Mouse (Mus musculus) T-helper 17 cell (primary cell): ENCODE measurements around the gene Tox3.

Source experiments
- in situ Hi-C, 2 experiments: fragments of 300-600 bp; cut with MboI, MseI; formaldehyde crosslinking; loops; 1 replicate in 1 of 2; 2 replicates in 1 of 2; pipeline ENCODE4 v1.15.1; 2025; ENCODE audit warnings: high pct_unique_total_duplicates in 2 of 2

The Tox3 gene

DNA sequence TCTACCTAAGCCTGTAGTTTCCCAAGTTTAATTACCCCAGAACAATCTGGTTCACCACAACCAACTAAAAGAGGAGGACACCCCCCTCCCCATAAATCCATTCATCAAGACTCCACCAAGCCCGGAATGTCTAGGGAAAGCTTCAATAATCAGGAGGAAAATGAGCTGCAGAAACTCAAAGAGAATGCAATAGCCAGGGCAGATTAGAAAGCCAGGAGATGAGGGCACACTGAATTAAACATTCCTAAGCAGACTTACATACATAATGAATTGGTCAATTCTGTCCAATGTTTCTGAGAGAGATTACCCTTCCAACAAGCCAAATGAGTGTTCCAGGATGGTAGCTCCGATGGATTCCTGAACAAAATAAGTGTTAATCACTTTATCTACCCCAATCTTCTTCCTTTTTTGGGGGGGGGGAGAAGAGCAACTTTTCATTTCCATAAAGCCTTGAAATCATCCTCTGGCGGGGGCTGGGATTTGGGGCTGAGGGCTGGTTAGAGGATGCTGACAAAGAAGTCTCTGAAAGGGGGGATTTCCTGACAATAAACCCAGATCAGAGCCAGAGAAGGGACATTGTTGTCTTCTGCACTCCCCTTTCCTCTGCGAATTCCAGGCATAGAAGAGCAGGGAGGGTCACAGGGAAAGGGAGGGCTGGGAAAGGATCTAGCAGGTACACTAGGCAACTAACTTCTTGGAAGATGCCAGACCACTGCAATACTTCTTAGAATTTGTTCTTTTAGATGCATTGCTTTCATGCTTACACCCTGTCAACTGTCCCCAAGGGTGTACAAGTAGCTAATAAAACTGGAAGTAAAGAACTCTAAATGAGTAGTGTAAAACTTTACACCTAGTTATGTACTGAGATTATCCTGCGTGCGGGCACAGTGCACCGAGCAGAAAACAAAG, 17.5 kb downstream of the Tox3 start:
- in situ Hi-C loops, result no loop called here

DNA sequence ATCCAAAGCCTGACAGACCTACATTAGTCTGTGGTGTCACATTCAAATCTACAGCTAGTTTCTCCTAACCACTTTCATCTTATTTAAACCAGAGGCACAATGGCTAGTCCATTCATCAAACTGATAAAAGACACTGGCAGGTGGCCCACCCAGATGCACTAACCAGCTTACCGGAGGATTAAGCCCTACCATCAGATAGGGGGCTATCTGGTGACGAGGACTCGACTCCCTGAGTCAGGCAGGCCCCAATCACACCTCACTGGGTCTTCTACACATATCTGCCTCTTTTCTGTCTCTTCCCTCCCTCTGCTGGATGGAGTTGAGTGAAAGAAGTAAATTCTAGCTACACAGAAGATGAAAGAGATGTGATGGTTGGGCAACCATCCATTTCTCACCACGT, 24.3 kb downstream of the Tox3 start:
- in situ Hi-C loops, result no loop called here

DNA sequence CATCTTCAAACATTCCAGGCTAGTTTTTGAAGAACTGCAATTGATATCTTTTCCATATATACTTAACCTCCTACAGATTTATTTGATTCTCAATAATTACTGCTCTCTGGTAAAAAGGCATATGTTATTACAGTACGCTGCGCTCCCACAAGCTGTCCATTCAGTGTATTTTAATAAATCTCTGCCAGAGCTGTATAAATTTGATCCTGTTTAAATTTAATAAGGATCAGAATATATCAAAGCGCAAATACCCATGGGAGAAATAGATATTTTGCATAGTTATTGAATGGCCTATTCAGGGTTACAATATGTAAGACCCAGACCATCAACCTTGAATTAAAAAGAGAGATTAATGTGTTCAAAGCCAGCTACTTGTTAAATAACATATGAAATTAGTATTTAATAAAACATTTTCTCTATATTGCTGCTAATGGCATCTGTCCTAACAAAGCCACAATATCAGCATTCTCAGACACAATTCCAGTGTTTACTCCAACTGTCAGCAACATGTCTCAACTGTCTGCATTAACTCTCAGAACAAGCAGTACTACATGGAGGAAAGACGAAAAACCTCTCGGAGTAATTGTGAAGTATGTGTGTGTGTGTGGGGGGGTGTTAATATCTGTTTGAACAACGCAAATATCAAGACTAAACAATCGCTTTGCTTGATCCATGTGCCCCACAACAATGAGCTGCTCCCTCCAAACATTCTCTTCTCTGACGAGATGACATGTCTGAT, 25.3 kb downstream of the Tox3 start:
- in situ Hi-C loops, result no loop called here

DNA sequence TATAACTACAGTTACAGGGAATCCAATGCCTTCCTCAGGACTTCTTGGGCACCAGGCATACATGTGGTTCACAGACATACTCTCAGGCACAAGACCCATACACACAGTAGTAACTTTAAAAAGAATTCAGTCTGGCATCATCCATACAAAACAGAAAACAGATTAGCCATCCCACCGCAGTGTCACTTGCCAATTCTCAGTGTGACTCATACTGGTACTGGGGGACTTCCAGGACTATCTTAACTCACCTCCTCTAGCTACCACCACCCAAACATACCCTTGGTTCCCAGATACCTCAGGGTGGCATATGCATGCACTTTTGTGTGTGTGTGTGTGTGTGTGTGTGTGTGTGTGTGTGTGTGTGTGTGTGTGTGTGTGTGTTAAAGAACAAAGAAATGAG, 26.9 kb downstream of the Tox3 start:
- in situ Hi-C loops, result no loop called here

DNA sequence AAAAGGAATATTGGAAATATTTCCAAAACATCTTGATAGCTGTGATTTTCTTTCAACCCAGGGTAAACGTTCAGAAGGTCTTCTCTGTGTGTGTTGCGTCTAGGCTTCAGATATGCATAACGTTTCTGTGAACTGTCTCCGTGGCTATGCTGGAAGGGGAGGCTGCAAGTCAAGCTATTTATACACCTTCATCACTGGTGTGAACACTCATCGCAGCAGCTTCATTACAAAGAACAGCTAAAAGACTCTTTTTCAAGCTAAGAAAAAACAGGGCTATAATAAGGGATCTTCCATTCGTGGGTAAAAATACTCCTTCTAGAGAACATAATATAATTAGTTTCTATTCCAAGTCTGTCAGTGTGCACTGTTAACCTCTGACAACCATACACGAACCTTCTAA, 33.8 kb downstream of the Tox3 start:
- in situ Hi-C loops, result no loop called here

DNA sequence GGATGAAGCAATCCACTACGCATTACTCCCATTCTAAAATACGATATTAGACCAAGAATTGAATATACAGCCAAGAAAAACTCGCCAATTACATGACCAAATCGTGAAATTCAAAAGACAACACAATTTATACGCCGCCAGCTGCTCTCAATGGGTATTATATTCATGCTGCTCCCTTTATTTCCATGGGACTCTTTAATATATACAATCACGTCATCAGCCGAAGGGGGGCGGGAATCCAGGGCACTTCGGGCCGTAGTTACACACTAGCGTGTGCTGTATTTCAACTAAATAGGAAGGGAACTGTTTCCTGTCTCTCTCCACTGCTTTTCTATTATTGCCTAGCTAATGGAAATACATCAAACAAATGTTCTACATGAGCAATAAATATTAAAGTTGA, 45.2 kb downstream of the Tox3 start:
- in situ Hi-C loops, result no loop called here

DNA sequence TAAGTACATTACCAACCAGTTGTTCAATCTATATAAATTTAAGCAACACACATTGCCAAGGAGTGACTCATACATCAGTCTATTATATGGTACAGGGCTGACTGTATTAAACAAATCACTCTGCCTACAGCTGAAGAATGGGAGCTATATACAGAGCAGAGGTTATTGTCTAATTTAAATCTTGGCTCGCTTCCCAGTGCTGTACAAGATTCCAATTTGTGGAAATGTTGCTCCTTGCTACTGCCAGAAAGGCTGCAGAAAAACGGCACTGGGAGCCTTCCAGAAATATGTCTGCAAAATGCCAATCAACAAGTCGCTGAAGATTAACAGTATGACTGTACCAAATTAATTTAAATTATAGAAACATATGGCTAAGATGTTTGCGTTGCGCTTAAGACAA, 45.9 kb downstream of the Tox3 start:
- in situ Hi-C loops, result no loop called here

DNA sequence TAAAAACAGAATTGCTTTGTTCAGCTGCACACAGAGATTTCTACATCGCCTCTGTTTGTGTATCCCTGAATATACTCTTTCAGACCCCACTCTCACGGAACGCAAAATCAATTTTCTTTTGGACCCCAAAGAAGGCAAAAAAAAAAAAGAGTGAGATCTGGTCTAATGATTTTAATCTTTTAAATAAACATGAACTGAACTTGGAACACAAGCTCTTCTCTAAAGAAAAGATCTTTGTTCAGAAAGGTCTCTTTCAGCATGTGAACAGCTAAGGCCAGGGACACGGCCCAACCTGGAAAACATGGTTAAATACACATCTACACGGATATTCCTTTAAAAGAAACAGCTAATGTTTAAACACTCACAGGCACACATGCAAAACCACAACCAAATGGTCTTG, 46.6 kb downstream of the Tox3 start:
- in situ Hi-C loops, result no loop called here

DNA sequence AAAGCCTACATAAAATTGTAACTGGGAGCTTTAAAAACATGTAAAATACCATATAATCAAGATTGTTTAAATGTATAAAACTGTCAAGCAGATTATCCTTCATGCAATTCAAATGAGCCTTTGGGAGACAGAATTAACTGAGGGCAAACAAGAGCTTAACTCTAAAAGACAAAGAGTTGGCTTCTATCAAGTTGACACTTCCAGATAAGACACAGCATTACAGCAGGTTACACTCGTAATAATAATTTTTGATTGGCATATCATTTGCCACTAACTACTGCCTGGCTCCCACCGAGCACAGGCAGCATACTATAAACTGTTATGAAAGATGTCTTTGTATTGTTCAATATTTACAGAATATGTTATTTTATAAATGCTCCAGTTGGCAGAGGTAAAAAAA, 47.2 kb downstream of the Tox3 start:
- in situ Hi-C loops, result no loop called here

DNA sequence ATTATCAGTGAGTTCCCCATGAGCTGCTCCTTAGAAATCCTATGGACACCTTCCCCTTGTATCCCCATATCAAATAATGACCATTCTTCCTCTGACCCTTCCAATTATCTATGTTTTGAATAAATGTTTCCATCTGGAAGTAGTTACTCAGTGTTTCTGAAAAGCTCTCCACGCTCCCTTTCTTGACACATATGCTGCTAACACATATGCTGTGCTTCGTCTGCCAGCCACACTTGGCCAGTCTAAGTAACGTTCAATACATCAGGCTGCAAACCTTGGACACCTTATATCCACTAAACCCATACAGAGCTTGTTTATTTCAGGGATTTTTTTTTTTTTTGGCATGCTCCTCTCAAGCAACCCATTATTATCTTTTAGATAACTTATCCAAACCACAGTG, 54.1 kb downstream of the Tox3 start:
- in situ Hi-C loops, result no loop called here

DNA sequence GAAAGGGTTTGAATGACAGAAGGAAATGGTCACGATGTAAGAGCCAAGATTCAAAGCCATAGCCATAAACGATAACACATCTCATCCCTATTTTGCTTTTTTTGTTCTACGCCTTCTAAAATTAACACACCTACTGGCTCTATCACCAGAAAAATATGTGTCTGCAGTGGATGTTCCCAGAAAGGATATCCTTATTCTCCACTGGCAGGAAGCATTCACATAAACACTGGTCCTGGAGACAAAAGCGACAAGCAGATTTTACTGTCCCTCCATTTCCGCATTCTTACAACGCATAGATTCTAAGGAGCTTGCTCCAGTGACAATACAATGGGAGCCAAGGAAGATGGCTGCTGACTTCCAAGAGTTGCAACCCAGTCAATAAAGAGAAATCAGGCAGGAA, 57.3 kb downstream of the Tox3 start:
- in situ Hi-C loops, result no loop called here

DNA sequence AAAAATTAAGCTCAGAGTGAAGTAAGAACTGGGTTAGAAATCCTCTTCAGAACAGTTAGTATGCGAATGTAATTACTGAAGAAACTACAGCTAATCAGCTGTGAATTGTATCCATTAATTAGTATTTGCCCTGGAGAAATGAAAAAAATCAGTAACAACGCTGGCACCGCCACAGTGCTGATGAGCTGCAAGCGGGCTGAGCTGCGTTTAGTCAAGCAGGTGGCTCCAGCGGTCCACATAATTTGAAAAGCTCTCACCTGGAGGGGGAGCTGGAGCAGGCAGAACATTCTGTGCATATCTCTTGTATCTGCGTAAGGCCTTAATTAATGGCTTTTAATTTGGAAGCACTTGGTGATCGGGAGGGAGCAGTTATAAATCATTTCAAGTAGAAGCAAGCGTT, 71.4 kb downstream of the Tox3 start:
- in situ Hi-C loops, result no loop called here

DNA sequence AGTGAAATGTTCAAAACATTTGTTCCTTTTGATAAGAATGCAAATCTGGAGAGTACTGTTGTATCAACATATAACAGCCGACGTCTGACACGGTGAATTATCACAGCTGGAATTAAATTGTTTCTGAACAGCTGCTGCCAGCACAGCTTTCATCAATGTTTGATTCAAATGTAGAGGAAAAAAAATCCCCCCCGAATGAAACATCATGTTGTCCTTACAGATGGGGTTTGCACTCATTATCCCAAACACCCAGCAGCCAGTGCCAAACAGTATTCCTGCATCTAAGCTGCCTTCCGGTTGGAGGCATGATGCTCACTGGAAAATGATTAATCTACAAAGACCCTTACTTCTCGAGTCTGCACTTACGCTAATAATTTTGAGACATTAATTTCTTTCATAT, 75.0 kb downstream of the Tox3 start:
- in situ Hi-C loops, result no loop called here

DNA sequence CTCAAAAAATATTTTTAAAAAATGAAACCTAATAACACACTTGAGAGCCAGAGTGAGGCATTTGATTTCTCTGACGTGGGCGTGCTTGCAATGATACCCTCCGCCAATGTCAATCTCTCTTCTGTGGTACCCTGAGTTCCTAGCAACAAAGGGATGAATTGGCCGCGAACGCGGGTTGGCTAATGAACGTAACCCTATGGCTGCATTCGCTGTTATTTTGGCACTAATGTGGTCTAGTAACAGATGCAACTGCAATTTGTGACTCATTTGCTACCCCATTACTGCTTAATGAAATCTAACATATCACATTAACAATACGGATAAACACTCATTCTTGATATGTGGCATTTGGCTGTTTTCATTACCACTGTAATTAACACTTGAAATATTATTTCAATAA, 76.2 kb downstream of the Tox3 start:
- in situ Hi-C loops, result no loop called here

DNA sequence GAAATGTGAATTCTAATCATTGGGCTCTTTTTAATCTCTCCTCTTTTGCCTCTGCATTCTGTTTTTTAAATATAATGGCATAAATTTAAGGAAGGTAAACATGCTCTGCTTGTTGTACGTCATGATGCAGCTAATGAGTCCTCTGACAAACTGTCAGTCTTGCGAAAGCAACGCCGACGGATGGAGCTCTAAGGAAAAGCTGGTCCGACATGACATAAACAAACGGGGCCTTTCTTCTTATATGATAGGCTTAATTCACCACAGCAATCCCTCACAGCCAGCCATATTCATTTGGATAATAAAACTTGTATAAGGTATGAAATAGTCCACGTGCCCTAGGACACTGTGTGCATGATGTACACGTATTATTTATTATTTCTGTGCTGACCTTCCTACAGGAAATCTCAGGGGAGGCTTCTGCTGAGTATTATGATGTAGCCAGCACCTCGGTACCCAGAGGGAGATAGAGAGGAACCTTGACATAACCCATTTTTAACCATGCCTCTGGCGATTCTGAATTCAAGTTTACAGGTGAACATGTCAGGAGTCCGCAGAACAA, 80.4 kb downstream of the Tox3 start:
- in situ Hi-C loops, result no loop called here

DNA sequence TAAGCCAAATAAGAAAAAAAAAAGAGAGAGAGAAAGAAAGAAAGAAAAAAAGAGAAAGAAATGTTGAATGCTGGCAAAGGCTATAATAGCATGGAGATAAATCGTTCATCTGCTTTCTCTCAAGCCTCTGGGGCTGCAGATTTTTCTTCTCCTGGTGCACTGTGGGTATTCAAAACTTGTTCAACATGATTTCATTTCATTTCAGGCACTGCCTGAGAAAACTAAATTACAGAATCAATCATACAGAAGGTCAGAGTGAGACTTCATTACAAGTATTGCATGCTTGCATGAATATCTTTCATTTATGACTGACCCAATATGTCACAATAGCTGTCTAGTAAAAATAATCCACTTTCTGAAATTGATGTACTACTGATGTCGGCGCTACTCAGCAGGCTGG, 81.2 kb downstream of the Tox3 start:
- in situ Hi-C loops, result no loop called here

DNA sequence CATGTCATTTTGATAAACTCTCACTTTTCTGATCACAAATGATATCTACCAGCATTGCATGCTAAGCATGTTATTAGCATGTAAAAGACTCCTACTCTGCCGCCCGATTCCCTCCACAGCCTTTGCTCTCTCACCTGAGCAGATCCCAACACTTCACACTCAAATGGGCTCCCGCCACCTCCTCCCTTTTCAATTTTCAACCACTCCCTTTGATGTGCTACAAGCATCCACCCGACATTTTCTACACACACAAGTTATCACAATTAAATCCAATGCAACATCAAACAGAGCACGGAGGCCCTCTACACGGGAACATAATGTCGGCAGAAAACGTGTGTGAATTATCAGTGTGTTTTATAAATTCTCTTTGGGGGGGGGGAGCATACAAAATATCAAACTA, 81.9 kb downstream of the Tox3 start:
- in situ Hi-C loops, result no loop called here

DNA sequence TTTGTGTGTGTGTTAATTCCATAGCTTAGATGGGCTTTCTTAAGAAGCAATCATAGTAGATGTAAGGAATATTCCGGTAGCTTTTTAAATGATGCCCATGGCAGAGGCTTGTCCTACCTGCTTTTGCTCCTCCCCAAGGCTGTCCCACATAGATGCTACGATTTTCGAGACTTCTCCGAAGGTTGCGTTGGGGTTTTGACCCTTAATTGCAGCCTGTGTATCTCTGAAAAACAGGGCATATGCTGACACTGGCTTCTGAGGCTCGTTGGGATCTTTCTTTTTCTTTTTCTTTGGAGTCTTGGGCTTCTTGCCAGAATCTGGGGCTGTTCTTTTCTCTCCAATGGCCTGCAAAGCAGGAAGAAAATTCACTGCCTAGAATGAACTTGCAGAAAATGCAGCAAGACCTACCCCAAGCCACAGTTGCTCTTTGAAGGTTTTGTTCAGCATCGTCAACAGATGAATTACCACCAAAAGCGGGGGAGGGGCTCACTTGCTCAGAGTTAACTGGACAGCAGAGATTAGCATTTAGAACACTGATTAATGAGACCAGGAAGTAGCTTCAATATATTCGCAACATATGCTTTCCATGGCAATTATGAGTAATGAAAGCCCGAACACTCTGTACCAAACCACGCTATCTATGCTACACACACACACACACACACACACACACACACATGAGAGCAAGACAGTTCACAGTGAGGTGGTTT, 93.8 kb downstream of the Tox3 start:
- in situ Hi-C loops, result no loop called here

DNA sequence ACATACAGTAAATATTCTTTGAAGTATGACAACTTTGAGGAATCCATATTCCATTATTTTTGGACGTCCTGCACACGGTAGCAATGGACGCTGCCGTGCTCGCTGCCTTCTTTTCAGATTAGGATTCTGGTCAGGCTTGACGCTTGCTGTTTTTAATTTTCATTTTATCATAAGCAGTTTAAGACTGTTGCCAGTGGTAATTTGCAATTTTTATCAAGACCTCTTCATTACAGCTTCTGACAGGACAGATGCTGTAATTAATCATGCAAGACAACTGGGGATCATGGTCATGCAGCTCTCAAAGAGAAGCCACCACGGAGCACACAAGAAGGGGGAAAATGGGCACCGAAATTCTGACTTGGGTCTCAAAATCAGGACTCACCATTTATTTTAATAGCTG, 101.8 kb downstream of the Tox3 start:
- in situ Hi-C loops, result no loop called here

DNA sequence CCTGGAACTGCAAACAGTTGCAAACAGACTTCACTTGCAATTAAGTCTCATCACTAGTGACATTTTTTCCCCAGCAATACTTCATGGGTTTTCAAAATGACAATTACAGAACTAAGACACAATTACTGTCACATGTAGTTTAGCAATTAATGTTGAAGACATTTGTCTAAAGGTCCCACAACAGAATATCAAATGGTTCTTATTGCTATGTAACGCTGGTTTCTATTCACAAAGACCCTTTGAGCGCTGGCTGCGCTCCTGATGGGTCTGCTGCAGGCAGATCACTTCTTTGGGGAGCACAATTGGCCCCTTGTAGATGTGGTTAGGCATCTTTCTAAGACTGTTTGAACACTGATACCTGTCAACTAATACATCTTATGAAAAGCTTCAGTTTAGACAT, 102.3 kb downstream of the Tox3 start:
- in situ Hi-C loops, result no loop called here

DNA sequence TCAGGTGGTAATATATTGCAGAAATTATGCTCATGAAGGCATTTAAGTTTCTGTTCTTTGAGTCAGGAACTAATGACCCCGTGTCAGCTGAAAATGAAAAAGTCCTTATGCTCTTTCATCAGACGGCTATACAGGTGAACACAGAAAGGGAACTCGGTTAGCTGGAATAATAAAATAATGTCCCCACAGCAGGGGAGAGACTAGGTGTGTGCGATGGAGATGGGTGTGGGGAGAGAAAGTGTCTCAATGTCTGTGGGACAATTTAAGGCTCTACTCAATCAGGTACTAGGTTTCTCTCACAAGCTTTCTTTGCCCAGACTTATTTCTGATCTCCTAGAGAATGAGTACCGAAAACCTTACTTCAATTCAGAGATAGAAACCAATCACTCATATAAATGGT, 103.0 kb downstream of the Tox3 start:
- in situ Hi-C loops, result no loop called here

DNA sequence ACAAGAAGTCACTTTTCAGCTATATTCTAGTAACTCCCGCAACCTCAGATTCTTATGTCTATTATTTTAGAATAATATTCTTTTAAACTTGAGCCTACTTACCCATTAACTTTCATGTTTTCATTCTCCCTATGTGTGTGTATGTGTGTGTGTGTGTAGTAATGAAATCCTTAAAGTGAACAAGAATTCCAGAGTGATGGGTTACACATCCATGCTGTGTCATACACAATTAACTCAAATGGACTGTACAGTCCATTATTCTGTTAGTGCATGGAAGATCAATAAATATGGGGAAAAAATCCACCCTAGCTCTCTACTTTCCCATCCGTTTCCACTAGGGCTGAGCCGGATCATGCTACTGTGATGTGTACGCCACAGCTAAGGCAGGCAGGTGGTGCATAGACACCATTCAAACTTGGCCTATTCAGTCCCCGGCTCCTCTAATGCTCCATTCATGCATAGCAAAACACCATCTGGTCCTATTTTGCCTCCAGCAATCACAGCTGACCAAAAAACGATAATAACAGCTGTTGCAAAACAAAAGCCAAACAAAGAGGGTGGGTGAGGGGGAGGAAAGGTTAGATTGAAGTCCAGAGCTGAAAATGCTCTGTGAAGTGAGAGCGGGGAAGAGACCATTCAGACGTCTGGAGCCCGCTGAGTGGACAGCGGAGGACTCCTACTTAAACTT, 103.5 kb downstream of the Tox3 start:
- in situ Hi-C loops, result no loop called here
